Mouse (Mus musculus) CH12.LX (cell line): ENCODE data around the gene Fggy. TPM values are rescaled to one million over a fixed set of nuclear protein-coding genes. Genes with fewer than 3 reads are reported as not detected.

Source experiments
- DNase-seq: peaks from one replicate; pipeline ENCODE4 v3.0.0-alpha.2; 2013; ENCODE audit errors: extremely low read depth
- H3K27ac ChIP-seq: 2 replicates; pipeline ENCODE4 v1.5.1; 2012; ENCODE audit warnings: low read depth, mild to moderate bottlenecking, control low read depth, moderate library complexity; ENCODE audit not compliant: insufficient read depth
- H3K27me3 ChIP-seq: replicated peaks from 2 replicates; pipeline ENCODE3; 2012; ENCODE audit warnings: inconsistent platforms
- H3K36me3 ChIP-seq, 2 experiments: replicated peaks in 1 of 2; 2 replicates each; pipeline versions ENCODE3 to v1.6.1; 2012; ENCODE audit warnings: inconsistent platforms in 1 of 2, low read length in 1 of 2, mild to moderate bottlenecking in 1 of 2, mixed read lengths in 1 of 2, moderate library complexity in 1 of 2; ENCODE audit not compliant: control insufficient read depth in 1 of 2, insufficient read depth in 1 of 2
- H3K4me1 ChIP-seq, 2 experiments: 2 replicates each; pipeline ENCODE4 v1.6.1; 2012; ENCODE audit warnings: inconsistent platforms in 1 of 2, moderate library complexity in 1 of 2; ENCODE audit not compliant: insufficient read depth in 2 of 2, control insufficient read depth in 1 of 2
- H3K4me2 ChIP-seq: 2 replicates; pipeline ENCODE4 v1.6.1; 2012; ENCODE audit warnings: low read depth, mild to moderate bottlenecking, control low read depth; ENCODE audit not compliant: poor library complexity, insufficient read depth, severe bottlenecking
- H3K4me3 ChIP-seq, 3 experiments: fragments of 150-350 bp in 1 of 3; sonication (generic) in 1 of 3; replicated peaks in 1 of 3; 2 replicates each; pipeline versions ENCODE3 to v1.5.1; 2011 to 2012; ENCODE audit warnings: low read depth in 2 of 3, low read length in 2 of 3, mild to moderate bottlenecking in 2 of 3, moderate library complexity in 2 of 3, control low read depth in 1 of 3, improper control_type of control experiment in 1 of 3, inconsistent platforms in 1 of 3, mixed read lengths in 1 of 3; ENCODE audit not compliant: poor library complexity in 1 of 3
- H3K79me2 ChIP-seq: replicated peaks from 2 replicates; pipeline ENCODE4 v1.6.1; 2012; ENCODE audit warnings: mild to moderate bottlenecking, moderate library complexity; ENCODE audit not compliant: control insufficient read depth, poor library complexity, insufficient read depth, severe bottlenecking; ENCODE audit errors: extremely low read depth
- H3K9ac ChIP-seq: 2 replicates; pipeline ENCODE4 v1.6.1; 2012; ENCODE audit warnings: low read depth, mild to moderate bottlenecking, control low read depth, moderate library complexity; ENCODE audit not compliant: insufficient read depth
- H3K9me3 ChIP-seq: replicated peaks from 2 replicates; pipeline ENCODE3; 2012; ENCODE audit warnings: low read length, inconsistent platforms, mixed read lengths
- CTCF ChIP-seq, 2 experiments: IDR thresholded peaks in 1 of 2; conservative IDR thresholded peaks in 1 of 2; 2 replicates each; pipeline ENCODE4 v1.5.1; 2011 to 2012; ENCODE audit warnings: low read depth in 2 of 2, low read length in 2 of 2, improper control_type of control experiment in 1 of 2, inconsistent platforms in 1 of 2, mild to moderate bottlenecking in 1 of 2, moderate library complexity in 1 of 2
- E2F4 ChIP-seq: IDR thresholded peaks from 2 replicates; pipeline ENCODE4 v1.6.1; 2011; ENCODE audit warnings: low read depth, low read length, improper control_type of control experiment; ENCODE audit not compliant: insufficient replicate concordance
- ELF1 ChIP-seq: IDR thresholded peaks from 2 replicates; pipeline ENCODE4 v1.6.1; 2014; ENCODE audit warnings: low read depth, mild to moderate bottlenecking, inconsistent platforms, low read length, improper control_type of control experiment
- ETS1 ChIP-seq: conservative IDR thresholded peaks from 2 replicates; pipeline ENCODE4 v1.6.1; 2012; ENCODE audit warnings: low read depth, mild to moderate bottlenecking, inconsistent platforms, low read length, improper control_type of control experiment, moderate library complexity
- GABPA ChIP-seq: IDR thresholded peaks from 2 replicates; pipeline ENCODE4 v1.6.1; 2012; ENCODE audit warnings: low read depth, low read length, improper control_type of control experiment, inconsistent platforms; ENCODE audit not compliant: insufficient replicate concordance
- JUND ChIP-seq: conservative IDR thresholded peaks from 2 replicates; pipeline ENCODE4 v1.6.1; 2011; ENCODE audit warnings: low read depth, low read length, improper control_type of control experiment
- KAT2A ChIP-seq: IDR thresholded peaks from 2 replicates; pipeline ENCODE4 v1.6.1; 2012; ENCODE audit warnings: low read length, improper control_type of control experiment, inconsistent platforms; ENCODE audit not compliant: insufficient replicate concordance
- MAZ ChIP-seq: IDR thresholded peaks from 2 replicates; pipeline ENCODE4 v1.6.1; 2012; ENCODE audit warnings: low read depth, mild to moderate bottlenecking, inconsistent platforms, low read length, improper control_type of control experiment, moderate library complexity
- MEF2A ChIP-seq: IDR thresholded peaks from 2 replicates; pipeline ENCODE4 v1.6.1; 2014; ENCODE audit warnings: low read depth, mild to moderate bottlenecking, inconsistent platforms, low read length, improper control_type of control experiment, borderline replicate concordance
- MXI1 ChIP-seq: IDR thresholded peaks from 2 replicates; pipeline ENCODE4 v1.6.1; 2011; ENCODE audit warnings: mild to moderate bottlenecking, low read depth, low read length, improper control_type of control experiment
- NELFE ChIP-seq: IDR thresholded peaks from 2 replicates; pipeline ENCODE4 v1.6.1; 2011; ENCODE audit warnings: low read depth, low read length, improper control_type of control experiment
- NRF1 ChIP-seq: IDR thresholded peaks from 2 replicates; pipeline ENCODE4 v1.6.1; 2014; ENCODE audit warnings: low read depth, mild to moderate bottlenecking, inconsistent platforms, low read length, improper control_type of control experiment, moderate library complexity
- PAX5 ChIP-seq: IDR thresholded peaks from 2 replicates; pipeline ENCODE4 v1.6.1; 2012; ENCODE audit warnings: low read length, inconsistent platforms, mixed read lengths
- POLR2A ChIP-seq: IDR thresholded peaks from 2 replicates; pipeline ENCODE4 v1.6.1; 2011; ENCODE audit warnings: low read depth, mild to moderate bottlenecking, improper control_type of control experiment, low read length
- RCOR1 ChIP-seq: conservative IDR thresholded peaks from 2 replicates; pipeline ENCODE4 v1.6.1; 2012; ENCODE audit warnings: low read depth, mild to moderate bottlenecking, inconsistent platforms, low read length, improper control_type of control experiment
- SIN3A ChIP-seq: IDR thresholded peaks from 2 replicates; pipeline ENCODE4 v1.6.1; 2012; ENCODE audit warnings: low read length, improper control_type of control experiment, inconsistent platforms
- TBP ChIP-seq: conservative IDR thresholded peaks from 2 replicates; pipeline ENCODE4 v1.6.1; 2011; ENCODE audit warnings: low read depth, low read length, improper control_type of control experiment
- USF1 ChIP-seq: IDR thresholded peaks from 2 replicates; pipeline ENCODE4 v1.6.1; 2014; ENCODE audit warnings: low read depth, mild to moderate bottlenecking, inconsistent platforms, low read length, improper control_type of control experiment
- ZC3H11A ChIP-seq: IDR thresholded peaks from 2 replicates; pipeline ENCODE4 v1.6.1; 2012; ENCODE audit warnings: low read depth, mild to moderate bottlenecking, inconsistent platforms, low read length, improper control_type of control experiment
- ZKSCAN1 ChIP-seq: IDR thresholded peaks from 2 replicates; pipeline ENCODE4 v1.6.1; 2012; ENCODE audit warnings: low read depth, inconsistent platforms, low read length, improper control_type of control experiment, borderline replicate concordance
- dilution Hi-C: fragments of 300-500 bp; cut with MboI; formaldehyde crosslinking; loops from 2 replicates; pipeline ENCODE4 v1.14.3; 2020; ENCODE audit warnings: low sequenced_read_pairs; ENCODE audit not compliant: extremely low pct_unique_long_range_greater_than_20kb, extremely low pct_ligation_motif_present
- in situ Hi-C: fragments of 300-500 bp; cut with MboI; formaldehyde crosslinking; loops from 3 replicates; pipeline ENCODE4 v1.14.3; 2019; ENCODE audit warnings: low sequenced_read_pairs, low pct_ligation_motif_present, low pct_unique_long_range_greater_than_20kb, mixed read lengths
- polyA plus RNA-seq: library from polyadenylated mRNA; unstranded; fragments of >175 nt; gene quantifications from 2 replicates; pipeline ENCODE4 v1.2.1, GENCODE M21; 2012; ENCODE audit warnings: low read depth; ENCODE audit not compliant: insufficient read length
- total RNA-seq, 2 experiments: library from RNA; depleted of rRNA; stranded (reverse); fragments of 300-350 nt in 1 of 2; fragments of >200 nt in 1 of 2; gene quantifications; 2 replicates each; pipeline ENCODE4 v1.2.3; 2012 to 2014

The Fggy gene
- total and polyA plus RNA-seq, 3 experiments, result 6.2 to 7.5 (median 6.9) TPM

GRCm38 (mm10) chr4:95772663-95773062 is 215.4 kb downstream of the Fggy start:
- Histone ChIP-seq H3K79me2 (no peaks in the 10 kb centered on the region), H3K36me3 (peaks cover 0 to 3% of the 10 kb centered on the region in 2 experiments), H3K27me3 (no peaks in the 10 kb centered on the region), H3K27ac (no peak overlapping the region), H3K4me1 (peaks cover 0 to 4% of the 10 kb centered on the region in 2 experiments; a peak in 2 of 4 replicates), H3K4me3 (no peak overlapping the region), H3K9me3 (no peaks in the 10 kb centered on the region), H3K9ac (no peak overlapping the region), H3K4me2 (no peak overlapping the region)
- dilution Hi-C loops (no loop called here), in situ Hi-C loops (no loop called here)
- no peak for DNase-seq
- TF ChIP-seq KAT2A (no peak), NELFE (no peak), USF1 (no peak), GABPA (no peak), PAX5 (no peak), MEF2A (no peak), RCOR1 (no peak), SIN3A (no peak), E2F4 (no peak), TBP (no peak), MAZ (no peak), ZC3H11A (no peak), MXI1 (no peak), ZKSCAN1 (no peak), CTCF (conservative IDR thresholded peaks at IDR 0.05 in 1 of 2, IDR thresholded peaks at IDR 0.05 in 1 of 2; ENCODE audit: low read depth in 2 of 2, low read length in 2 of 2) (no peak), POLR2A (no peak), ELF1 (no peak), ETS1 (no peak), NRF1 (no peak)

GRCm38 (mm10) chr4:95775574-95775973 is 218.3 kb downstream of the Fggy start:
- dilution Hi-C loops, result no loop called here
- TF ChIP-seq MAZ, result no peak
- no peak for TF ChIP-seq ZKSCAN1
- TF ChIP-seq SIN3A, result no peak
- TF ChIP-seq JUND, result no peak
- TF ChIP-seq, all 38 proteins: peak for 0
- Histone ChIP-seq H3K27ac (no peak overlapping the region), H3K4me2 (no peak overlapping the region), H3K4me3 (no peak overlapping the region), H3K4me1 (peaks cover 0 to 12% of the 10 kb centered on the region in 2 experiments; a peak in 2 of 4 replicates), H3K36me3 (no peaks in the 10 kb centered on the region), H3K27me3 (no peaks in the 10 kb centered on the region), H3K9me3 (no peaks in the 10 kb centered on the region), H3K79me2 (no peaks in the 10 kb centered on the region), H3K9ac (no peak overlapping the region)
- in situ Hi-C loops, result no loop called here
- no peak for DNase-seq
